Mouse (Mus musculus): ENCODE measurements around the gene Capn12. TPM values are rescaled to one million over a fixed set of nuclear protein-coding genes. Genes with fewer than 3 reads are reported as not detected.

Capn12 gene
- polyA plus RNA-seq (2017; shearing (Covaris generic)) = not detected

DNA sequence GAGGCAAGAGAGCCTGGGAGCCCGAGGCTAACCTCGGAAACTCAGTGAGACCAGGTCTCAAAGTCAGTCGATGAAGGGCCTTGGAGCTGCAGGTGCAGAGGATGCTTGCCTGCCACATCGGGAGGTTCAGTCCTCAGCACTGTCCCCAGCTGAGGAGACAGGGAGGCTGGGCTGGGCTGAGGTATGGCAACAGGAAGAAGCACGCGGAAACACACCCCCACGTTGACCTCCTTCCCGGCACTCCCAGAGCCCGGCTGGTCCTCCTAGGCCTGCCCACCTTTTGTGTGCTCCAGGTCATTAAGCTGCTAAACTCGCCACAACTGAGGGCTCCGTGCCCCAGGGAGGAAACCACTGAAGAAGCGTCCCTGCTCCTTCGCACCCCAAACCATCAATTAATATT is at the start of gene Capn12:
TSS of gene Capn12 (plus strand) at position 224 of the 400 bp plus-strand sequence.

DNA sequence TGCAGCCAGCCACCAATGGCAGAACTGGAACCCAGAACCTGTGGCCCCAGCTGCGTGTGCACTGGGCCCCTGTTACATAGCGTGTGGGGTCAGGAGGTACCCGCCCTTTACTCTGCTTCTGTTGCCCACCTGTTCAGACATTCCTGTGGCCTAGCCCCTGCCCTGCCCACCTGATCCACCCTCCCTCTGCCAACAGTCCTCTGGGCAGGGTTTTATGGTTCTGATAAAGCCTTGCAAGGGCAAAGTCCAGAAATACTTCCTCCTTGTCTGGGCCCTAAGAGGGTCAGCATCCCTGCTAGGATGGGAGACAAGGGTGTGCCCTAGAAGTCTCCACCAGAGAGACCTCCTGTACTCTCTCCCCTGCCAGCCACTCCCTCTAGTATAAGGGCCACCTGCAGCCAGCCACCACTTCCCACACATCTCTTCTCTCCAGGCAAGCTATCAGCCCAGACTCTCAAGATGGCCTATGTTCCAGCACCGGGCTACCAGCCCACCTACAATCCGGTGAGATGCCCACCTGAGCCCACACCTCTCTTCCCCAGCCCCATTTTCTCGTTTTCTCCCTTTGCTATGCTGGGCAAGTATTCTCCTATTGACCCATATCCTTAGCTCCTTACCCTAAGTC is 47.4 kb upstream of the Capn12 start, which contains the start of gene Lgals4:
TSS of gene Lgals4 (plus strand) at position 132 of the 625 bp plus-strand sequence.

GRCm38 (mm10) chr7:28863540-28863939 is 17.7 kb upstream of the Capn12 start, which contains the start of gene Lgals7:
TSS of gene Lgals7 (plus strand) at chr7:28863853.

Other genes with a start within 250 kb of the Capn12 start
- gene Fbxo27, start 188.6 kb upstream of the Capn12 start, polyA plus RNA-seq (2017; shearing (Covaris generic)) = 2.8 TPM
- gene Fbxo17, start 164.6 kb upstream of the Capn12 start, polyA plus RNA-seq (2017; shearing (Covaris generic)) = 6.0 TPM
- 37.6 TPM for gene Mrps12, start 139.6 kb upstream of the Capn12 start, polyA plus RNA-seq (2017; shearing (Covaris generic))
- 20.6 TPM for gene Sars2, start 139.4 kb upstream of the Capn12 start, polyA plus RNA-seq (2017; shearing (Covaris generic))
- not detected for gene Ccer2, start 125.2 kb upstream of the Capn12 start, polyA plus RNA-seq (2017; shearing (Covaris generic))
- gene Sirt2, start 114.7 kb upstream of the Capn12 start, polyA plus RNA-seq (2017; shearing (Covaris generic)) = 71.7 TPM
- 222 TPM for gene Nfkbib, start 113.9 kb upstream of the Capn12 start, polyA plus RNA-seq (2017; shearing (Covaris generic))
- gene Rinl, start 92.5 kb upstream of the Capn12 start, polyA plus RNA-seq (2017; shearing (Covaris generic)) = 258 TPM
- gene Hnrnpl, start 72.9 kb upstream of the Capn12 start, polyA plus RNA-seq (2017; shearing (Covaris generic)) = 333 TPM
- gene Ech1, start 56.2 kb upstream of the Capn12 start, polyA plus RNA-seq (2017; shearing (Covaris generic)) = 121 TPM
- gene Lgals4, start 47.6 kb upstream of the Capn12 start, polyA plus RNA-seq (2017; shearing (Covaris generic)) = 17.6 TPM
- 4.6 TPM for gene Lgals7, start 17.6 kb upstream of the Capn12 start, polyA plus RNA-seq (2017; shearing (Covaris generic))
- 263 TPM for gene Actn4, start 80.9 kb downstream of the Capn12 start, polyA plus RNA-seq (2017; shearing (Covaris generic))
- 292 TPM for gene Eif3k, start 100.4 kb downstream of the Capn12 start, polyA plus RNA-seq (2017; shearing (Covaris generic))
- gene Map4k1, start 100.6 kb downstream of the Capn12 start, polyA plus RNA-seq (2017; shearing (Covaris generic)) = 137 TPM
- 1.1 TPM for gene Ryr1, start 243.8 kb downstream of the Capn12 start, polyA plus RNA-seq (2017; shearing (Covaris generic))

Data from effector memory CD4-positive, alpha-beta T cell, adult 5 months (primary cell).